Mouse (Mus musculus) CH12.LX (cell line): ENCODE results near the gene Iqch. TPM values are rescaled to one million over a fixed set of nuclear protein-coding genes. Genes with fewer than 3 reads are reported as not detected.

Experiments
- DNase-seq: peaks from one replicate; pipeline ENCODE4 v3.0.0-alpha.2; 2013; ENCODE audit errors: extremely low read depth
- H3K27ac ChIP-seq: 2 replicates; pipeline ENCODE4 v1.5.1; 2012; ENCODE audit warnings: low read depth, mild to moderate bottlenecking, control low read depth, moderate library complexity; ENCODE audit not compliant: insufficient read depth
- H3K27me3 ChIP-seq: replicated peaks from 2 replicates; pipeline ENCODE3; 2012; ENCODE audit warnings: inconsistent platforms
- H3K36me3 ChIP-seq, 2 experiments: replicated peaks in 1 of 2; 2 replicates each; pipeline versions ENCODE3 to v1.6.1; 2012; ENCODE audit warnings: inconsistent platforms in 1 of 2, low read length in 1 of 2, mild to moderate bottlenecking in 1 of 2, mixed read lengths in 1 of 2, moderate library complexity in 1 of 2; ENCODE audit not compliant: control insufficient read depth in 1 of 2, insufficient read depth in 1 of 2
- H3K4me1 ChIP-seq, 2 experiments: 2 replicates each; pipeline ENCODE4 v1.6.1; 2012; ENCODE audit warnings: inconsistent platforms in 1 of 2, moderate library complexity in 1 of 2; ENCODE audit not compliant: insufficient read depth in 2 of 2, control insufficient read depth in 1 of 2
- H3K4me2 ChIP-seq: 2 replicates; pipeline ENCODE4 v1.6.1; 2012; ENCODE audit warnings: low read depth, mild to moderate bottlenecking, control low read depth; ENCODE audit not compliant: poor library complexity, insufficient read depth, severe bottlenecking
- H3K4me3 ChIP-seq, 3 experiments: fragments of 150-350 bp in 1 of 3; sonication (generic) in 1 of 3; replicated peaks in 1 of 3; 2 replicates each; pipeline versions ENCODE3 to v1.5.1; 2011 to 2012; ENCODE audit warnings: low read depth in 2 of 3, low read length in 2 of 3, mild to moderate bottlenecking in 2 of 3, moderate library complexity in 2 of 3, control low read depth in 1 of 3, improper control_type of control experiment in 1 of 3, inconsistent platforms in 1 of 3, mixed read lengths in 1 of 3; ENCODE audit not compliant: poor library complexity in 1 of 3
- H3K79me2 ChIP-seq: replicated peaks from 2 replicates; pipeline ENCODE4 v1.6.1; 2012; ENCODE audit warnings: mild to moderate bottlenecking, moderate library complexity; ENCODE audit not compliant: control insufficient read depth, poor library complexity, insufficient read depth, severe bottlenecking; ENCODE audit errors: extremely low read depth
- H3K9ac ChIP-seq: 2 replicates; pipeline ENCODE4 v1.6.1; 2012; ENCODE audit warnings: low read depth, mild to moderate bottlenecking, control low read depth, moderate library complexity; ENCODE audit not compliant: insufficient read depth
- H3K9me3 ChIP-seq: replicated peaks from 2 replicates; pipeline ENCODE3; 2012; ENCODE audit warnings: low read length, inconsistent platforms, mixed read lengths
- CHD2 ChIP-seq: IDR thresholded peaks from 2 replicates; pipeline ENCODE4 v1.6.1; 2011; ENCODE audit warnings: low read length, improper control_type of control experiment
- CTCF ChIP-seq, 2 experiments: IDR thresholded peaks in 1 of 2; conservative IDR thresholded peaks in 1 of 2; 2 replicates each; pipeline ENCODE4 v1.5.1; 2011 to 2012; ENCODE audit warnings: low read depth in 2 of 2, low read length in 2 of 2, improper control_type of control experiment in 1 of 2, inconsistent platforms in 1 of 2, mild to moderate bottlenecking in 1 of 2, moderate library complexity in 1 of 2
- ELF1 ChIP-seq: IDR thresholded peaks from 2 replicates; pipeline ENCODE4 v1.6.1; 2014; ENCODE audit warnings: low read depth, mild to moderate bottlenecking, inconsistent platforms, low read length, improper control_type of control experiment
- EP300 ChIP-seq: IDR thresholded peaks from 2 replicates; pipeline ENCODE4 v1.6.1; 2011; ENCODE audit warnings: low read length, improper control_type of control experiment
- ETS1 ChIP-seq: conservative IDR thresholded peaks from 2 replicates; pipeline ENCODE4 v1.6.1; 2012; ENCODE audit warnings: low read depth, mild to moderate bottlenecking, inconsistent platforms, low read length, improper control_type of control experiment, moderate library complexity
- GABPA ChIP-seq: IDR thresholded peaks from 2 replicates; pipeline ENCODE4 v1.6.1; 2012; ENCODE audit warnings: low read depth, low read length, improper control_type of control experiment, inconsistent platforms; ENCODE audit not compliant: insufficient replicate concordance
- IRF4 ChIP-seq: IDR thresholded peaks from 2 replicates; pipeline ENCODE4 v1.6.1; 2014; ENCODE audit warnings: low read depth, mild to moderate bottlenecking, inconsistent platforms, low read length, improper control_type of control experiment
- JUN ChIP-seq: IDR thresholded peaks from 2 replicates; pipeline ENCODE4 v1.6.1; 2011; ENCODE audit warnings: low read depth, mild to moderate bottlenecking, low read length, improper control_type of control experiment, moderate library complexity; ENCODE audit not compliant: insufficient read depth
- JUND ChIP-seq: conservative IDR thresholded peaks from 2 replicates; pipeline ENCODE4 v1.6.1; 2011; ENCODE audit warnings: low read depth, low read length, improper control_type of control experiment
- MAFK ChIP-seq: IDR thresholded peaks from 2 replicates; pipeline ENCODE4 v1.6.1; 2011; ENCODE audit warnings: low read length, improper control_type of control experiment; ENCODE audit not compliant: insufficient replicate concordance
- MAX ChIP-seq: IDR thresholded peaks from 2 replicates; pipeline ENCODE4 v1.6.1; 2011; ENCODE audit warnings: low read length, improper control_type of control experiment
- MAZ ChIP-seq: IDR thresholded peaks from 2 replicates; pipeline ENCODE4 v1.6.1; 2012; ENCODE audit warnings: low read depth, mild to moderate bottlenecking, inconsistent platforms, low read length, improper control_type of control experiment, moderate library complexity
- MEF2A ChIP-seq: IDR thresholded peaks from 2 replicates; pipeline ENCODE4 v1.6.1; 2014; ENCODE audit warnings: low read depth, mild to moderate bottlenecking, inconsistent platforms, low read length, improper control_type of control experiment, borderline replicate concordance
- MXI1 ChIP-seq: IDR thresholded peaks from 2 replicates; pipeline ENCODE4 v1.6.1; 2011; ENCODE audit warnings: mild to moderate bottlenecking, low read depth, low read length, improper control_type of control experiment
- MYC ChIP-seq: IDR thresholded peaks from 2 replicates; pipeline ENCODE4 v1.6.1; 2011; ENCODE audit warnings: low read depth, mild to moderate bottlenecking, improper control_type of control experiment, low read length
- NRF1 ChIP-seq: IDR thresholded peaks from 2 replicates; pipeline ENCODE4 v1.6.1; 2014; ENCODE audit warnings: low read depth, mild to moderate bottlenecking, inconsistent platforms, low read length, improper control_type of control experiment, moderate library complexity
- POLR2AphosphoS2 ChIP-seq: IDR thresholded peaks from 2 replicates; pipeline ENCODE4 v1.6.1; 2011; ENCODE audit warnings: low read depth, low read length, improper control_type of control experiment
- RAD21 ChIP-seq: IDR thresholded peaks from 2 replicates; pipeline ENCODE4 v1.6.1; 2011; ENCODE audit warnings: low read depth, mild to moderate bottlenecking, low read length, improper control_type of control experiment, moderate library complexity
- RCOR1 ChIP-seq: conservative IDR thresholded peaks from 2 replicates; pipeline ENCODE4 v1.6.1; 2012; ENCODE audit warnings: low read depth, mild to moderate bottlenecking, inconsistent platforms, low read length, improper control_type of control experiment
- TBP ChIP-seq: conservative IDR thresholded peaks from 2 replicates; pipeline ENCODE4 v1.6.1; 2011; ENCODE audit warnings: low read depth, low read length, improper control_type of control experiment
- TCF12 ChIP-seq: IDR thresholded peaks from 2 replicates; pipeline ENCODE4 v1.6.1; 2014; ENCODE audit warnings: low read depth, mild to moderate bottlenecking, inconsistent platforms, low read length, improper control_type of control experiment
- USF1 ChIP-seq: IDR thresholded peaks from 2 replicates; pipeline ENCODE4 v1.6.1; 2014; ENCODE audit warnings: low read depth, mild to moderate bottlenecking, inconsistent platforms, low read length, improper control_type of control experiment
- ZKSCAN1 ChIP-seq: IDR thresholded peaks from 2 replicates; pipeline ENCODE4 v1.6.1; 2012; ENCODE audit warnings: low read depth, inconsistent platforms, low read length, improper control_type of control experiment, borderline replicate concordance
- ZMIZ1 ChIP-seq: IDR thresholded peaks from 2 replicates; pipeline ENCODE4 v1.6.1; 2012; ENCODE audit warnings: low read depth, mild to moderate bottlenecking, inconsistent platforms, low read length, improper control_type of control experiment
- dilution Hi-C: fragments of 300-500 bp; cut with MboI; formaldehyde crosslinking; loops from 2 replicates; pipeline ENCODE4 v1.14.3; 2020; ENCODE audit warnings: low sequenced_read_pairs; ENCODE audit not compliant: extremely low pct_unique_long_range_greater_than_20kb, extremely low pct_ligation_motif_present
- in situ Hi-C: fragments of 300-500 bp; cut with MboI; formaldehyde crosslinking; loops from 3 replicates; pipeline ENCODE4 v1.14.3; 2019; ENCODE audit warnings: low sequenced_read_pairs, low pct_ligation_motif_present, low pct_unique_long_range_greater_than_20kb, mixed read lengths
- polyA plus RNA-seq: library from polyadenylated mRNA; unstranded; fragments of >175 nt; gene quantifications from 2 replicates; pipeline ENCODE4 v1.2.1, GENCODE M21; 2012; ENCODE audit warnings: low read depth; ENCODE audit not compliant: insufficient read length
- total RNA-seq, 2 experiments: library from RNA; depleted of rRNA; stranded (reverse); fragments of 300-350 nt in 1 of 2; fragments of >200 nt in 1 of 2; gene quantifications; 2 replicates each; pipeline ENCODE4 v1.2.3; 2012 to 2014

Gene Iqch
- total and polyA plus RNA-seq, 3 experiments = 0.04 to 0.21 (median 0.15) TPM

DNA sequence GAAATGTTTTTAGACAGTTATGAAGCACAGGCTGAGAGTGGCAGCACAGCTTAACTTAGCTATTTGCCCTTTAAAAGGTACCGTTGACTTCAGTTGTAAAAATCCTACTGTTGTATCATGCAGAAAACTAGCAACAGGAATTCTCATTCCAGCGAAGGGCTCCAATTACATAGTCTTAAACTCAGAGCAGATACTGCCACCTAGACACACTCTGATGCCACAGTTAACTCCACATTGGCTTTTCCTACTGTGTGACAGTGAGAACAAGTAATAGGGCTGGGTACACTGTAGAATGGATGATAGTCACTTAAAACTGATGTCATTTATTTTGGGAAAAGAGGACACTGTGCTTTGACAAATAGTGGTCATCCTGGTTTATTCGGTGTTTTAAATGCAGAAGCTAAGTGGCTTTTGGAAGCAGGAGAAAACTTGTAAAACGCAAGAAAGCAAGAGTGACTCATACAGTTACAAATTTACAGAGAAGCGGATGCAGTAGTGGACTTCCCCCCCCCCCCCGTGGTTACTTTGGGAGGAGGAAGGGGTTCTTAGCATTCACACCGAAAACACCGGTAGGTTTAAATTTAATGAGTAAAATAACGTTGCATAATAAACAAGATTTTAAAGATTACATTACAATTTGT, 181.1 kb downstream of the Iqch start:
- no peak overlapping the region for H3K4me3 ChIP-seq
- H3K27me3 ChIP-seq = no peaks in the 10 kb centered on the region
- 0 out of 2 replicates have a peak, but pooled peaks have one; percentile 36 for TF ChIP-seq RCOR1
- no peak for TF ChIP-seq MAFK
- TF ChIP-seq IRF4 = peak; percentile 81
- TF ChIP-seq ZMIZ1 = 0 out of 2 replicates have a peak, but pooled peaks have one; percentile 26
- 0 out of 2 replicates have a peak, but pooled peaks have one; percentile 39 for TF ChIP-seq TCF12
- peak; percentile 28 for TF ChIP-seq RAD21
- TF ChIP-seq USF1 = no peak
- TF ChIP-seq MAZ = peak; percentile 69; the same call in 1 of the 2 replicates
- TF ChIP-seq JUN = peak; percentile 55
- TF ChIP-seq ZKSCAN1 = no peak
- peak; percentile 77 for TF ChIP-seq JUND
- TF ChIP-seq ETS1 = 0 out of 2 replicates have a peak, but pooled peaks have one; percentile 20
- peak; percentile 69 for TF ChIP-seq EP300
- TF ChIP-seq CHD2 = 0 out of 2 replicates have a peak, but pooled peaks have one; percentile 41
- no peak for TF ChIP-seq TBP
- TF ChIP-seq CTCF (conservative IDR thresholded peaks at IDR 0.05 in 1 of 2, IDR thresholded peaks at IDR 0.05 in 1 of 2; ENCODE audit: low read depth in 2 of 2, low read length in 2 of 2) = peak in 1 of 2 experiments; percentile 48; a peak in 2 of 4 replicates
- no peak for TF ChIP-seq POLR2AphosphoS2
- H3K9me3 ChIP-seq = no peaks in the 10 kb centered on the region
- DNase-seq = peak; percentile 12
- no peaks in the 10 kb centered on the region for H3K79me2 ChIP-seq
- in situ Hi-C loops = no loop called here
- H3K27ac ChIP-seq = peak overlapping the region; percentile 56
- no peak overlapping the region for H3K9ac ChIP-seq
- H3K4me2 ChIP-seq = peak overlapping the region; percentile 60; the same call in 1 of the 2 replicates
- dilution Hi-C loops = no loop called here
- H3K4me1 ChIP-seq = peaks cover 5 to 22% of the 10 kb centered on the region in 2 experiments; a peak in 3 of 4 replicates
- H3K36me3 ChIP-seq = no peaks in the 10 kb centered on the region

DNA sequence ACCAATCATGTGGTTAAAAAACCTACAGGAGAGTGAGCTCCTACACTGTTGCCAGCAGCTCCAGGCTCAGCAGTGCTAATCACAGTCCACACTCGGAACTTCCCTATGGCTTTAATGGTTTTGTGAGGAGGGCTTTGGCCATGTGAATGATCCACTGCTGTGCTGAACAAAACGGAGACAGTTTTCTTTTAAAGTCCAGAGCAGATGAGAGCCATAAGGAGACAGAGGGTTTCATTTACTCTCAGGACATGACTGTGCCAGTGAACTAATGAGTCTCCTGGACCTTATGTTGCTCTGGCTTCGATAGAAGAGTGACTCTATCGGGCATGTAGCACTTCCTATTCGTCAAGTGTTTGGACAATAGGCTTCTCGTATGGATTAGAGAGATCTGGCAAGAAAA, 181.9 kb downstream of the Iqch start:
- Histone ChIP-seq H3K9me3 (no peaks in the 10 kb centered on the region), H3K4me2 (no peak overlapping the region), H3K79me2 (no peaks in the 10 kb centered on the region), H3K36me3 (no peaks in the 10 kb centered on the region), H3K27ac (no peak overlapping the region), H3K4me3 (no peak overlapping the region), H3K4me1 (peaks cover 5 to 24% of the 10 kb centered on the region in 2 experiments; a peak in 3 of 4 replicates), H3K27me3 (no peaks in the 10 kb centered on the region), H3K9ac (no peak overlapping the region)
- in situ Hi-C loops = no loop called here
- no peak for DNase-seq
- dilution Hi-C loops = no loop called here
- TF ChIP-seq MYC (no peak), IRF4 (no peak), RCOR1 (no peak), MEF2A (no peak), MAX (no peak), NRF1 (no peak), JUND (no peak), ELF1 (no peak), MXI1 (no peak), EP300 (no peak), MAFK (no peak), ZKSCAN1 (no peak), GABPA (no peak)
